Mouse (Mus musculus) kidney, postnatal 4 days (tissue): Measurements from ENCODE around the gene Mrpl51.
"Not testable (repeated sequence)": the region's sequence is repeated elsewhere in the genome, so short reads cannot be mapped to it uniquely, and the experiment has no call there.

Experiments used
- DNase-seq, 2 experiments: peaks; one replicate each; pipeline ENCODE4 v3.0.0; 2021; ENCODE audit warnings: mixed read lengths in 2 of 2

Gene Mrpl51

DNA sequence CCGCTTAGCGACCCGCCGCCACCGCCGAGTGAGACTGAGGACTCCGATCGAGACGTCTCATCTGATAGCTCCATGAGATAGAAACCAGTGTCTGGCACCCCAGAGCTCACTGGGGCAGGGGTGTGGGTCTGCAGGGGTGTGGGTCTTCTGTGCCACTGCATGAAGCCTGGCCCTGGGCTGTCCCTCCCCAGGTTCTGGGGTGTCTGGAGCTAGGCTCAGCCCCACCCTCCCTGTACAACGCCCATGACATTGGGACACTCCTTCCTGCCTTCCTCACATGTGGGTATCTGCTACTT is 31.1 kb upstream of the Mrpl51 start:
- no peak for DNase-seq

DNA sequence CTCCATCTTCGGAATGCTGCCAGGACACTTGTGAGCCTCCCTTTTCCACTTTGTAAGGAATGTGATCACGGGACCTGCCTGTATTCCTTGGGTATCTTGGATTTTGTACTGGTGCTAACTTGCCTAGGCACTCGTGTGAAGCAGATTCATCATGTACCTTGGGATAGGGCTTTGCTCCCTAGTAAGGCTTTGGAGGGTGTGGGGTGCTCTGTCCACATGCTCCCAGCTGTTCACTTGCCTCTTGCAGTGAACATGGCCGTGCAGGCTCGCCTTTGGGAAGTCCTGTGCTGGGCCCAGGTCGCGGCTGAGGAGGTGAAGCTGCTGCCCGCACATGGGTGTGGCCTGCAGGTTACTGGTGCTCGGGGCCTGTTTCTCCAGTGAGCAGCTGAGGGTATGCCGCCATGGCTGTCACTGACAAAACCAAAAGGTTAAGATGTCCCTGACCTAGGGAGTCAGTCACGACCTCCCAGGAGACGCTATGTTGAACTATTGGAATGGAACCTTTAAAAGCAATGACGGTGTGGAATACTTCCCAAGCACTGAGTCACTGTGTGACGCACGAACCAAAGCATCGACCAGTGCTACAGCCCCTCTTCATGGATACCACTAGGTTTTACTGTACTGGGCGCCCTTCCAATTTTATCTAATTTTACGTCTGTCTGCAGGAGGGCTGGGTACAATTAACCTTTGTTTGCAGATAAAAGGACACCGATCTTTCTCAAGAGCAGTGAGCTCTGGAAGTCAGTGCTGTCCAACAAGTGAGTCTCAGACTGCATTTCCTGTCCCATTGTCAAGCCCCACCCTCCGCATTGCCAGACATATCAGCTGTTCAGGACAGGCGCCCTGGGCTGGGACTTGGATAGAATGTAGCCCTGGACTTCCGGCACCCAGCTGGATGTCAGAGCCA is 30.5 kb upstream of the Mrpl51 start:
- DNase-seq, result peak; percentile 73 to 82

DNA sequence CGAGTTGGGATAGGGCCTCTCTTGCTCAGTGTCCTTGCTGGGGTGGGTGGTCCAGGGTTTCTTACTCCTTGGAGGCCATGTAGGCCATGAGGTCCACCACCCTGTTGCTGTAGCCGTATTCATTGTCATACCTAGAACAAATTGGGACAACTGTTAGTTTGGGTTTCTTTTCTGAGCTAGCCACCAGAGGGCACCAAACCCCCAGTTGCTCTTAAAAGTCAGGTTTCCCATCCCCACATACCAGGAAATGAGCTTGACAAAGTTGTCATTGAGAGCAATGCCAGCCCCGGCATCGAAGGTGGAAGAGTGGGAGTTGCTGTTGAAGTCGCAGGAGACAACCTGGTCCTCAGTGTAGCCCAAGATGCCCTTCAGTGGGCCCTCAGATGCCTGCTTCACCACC is 29.6 kb upstream of the Mrpl51 start:
- DNase-seq, result peak; percentile 82 to 84

DNA sequence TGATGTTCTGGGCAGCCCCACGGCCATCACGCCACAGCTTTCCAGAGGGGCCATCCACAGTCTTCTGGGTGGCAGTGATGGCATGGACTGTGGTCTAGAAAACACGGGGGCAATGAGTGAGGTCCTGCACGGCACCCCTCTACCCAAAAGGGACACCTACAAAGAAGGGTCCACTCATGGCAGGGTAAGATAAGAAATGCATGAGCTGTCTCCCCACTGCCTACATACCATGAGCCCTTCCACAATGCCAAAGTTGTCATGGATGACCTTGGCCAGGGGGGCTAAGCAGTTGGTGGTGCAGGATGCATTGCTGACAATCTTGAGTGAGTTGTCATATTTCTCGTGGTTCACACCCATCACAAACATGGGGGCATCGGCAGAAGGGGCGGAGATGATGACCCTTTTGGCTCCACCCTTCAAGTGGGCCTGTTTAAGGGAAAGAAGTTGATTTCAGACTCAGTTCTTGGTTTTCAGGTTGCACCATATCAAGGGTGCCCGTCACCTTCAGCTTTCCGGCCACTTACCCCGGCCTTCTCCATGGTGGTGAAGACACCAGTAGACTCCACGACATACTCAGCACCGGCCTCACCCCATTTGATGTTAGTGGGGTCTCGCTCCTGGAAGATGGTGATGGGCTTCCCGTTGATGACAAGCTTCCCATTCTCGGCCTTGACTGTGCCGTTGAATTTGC is 28.8 kb upstream of the Mrpl51 start:
- not testable (repeated sequence) for DNase-seq

DNA sequence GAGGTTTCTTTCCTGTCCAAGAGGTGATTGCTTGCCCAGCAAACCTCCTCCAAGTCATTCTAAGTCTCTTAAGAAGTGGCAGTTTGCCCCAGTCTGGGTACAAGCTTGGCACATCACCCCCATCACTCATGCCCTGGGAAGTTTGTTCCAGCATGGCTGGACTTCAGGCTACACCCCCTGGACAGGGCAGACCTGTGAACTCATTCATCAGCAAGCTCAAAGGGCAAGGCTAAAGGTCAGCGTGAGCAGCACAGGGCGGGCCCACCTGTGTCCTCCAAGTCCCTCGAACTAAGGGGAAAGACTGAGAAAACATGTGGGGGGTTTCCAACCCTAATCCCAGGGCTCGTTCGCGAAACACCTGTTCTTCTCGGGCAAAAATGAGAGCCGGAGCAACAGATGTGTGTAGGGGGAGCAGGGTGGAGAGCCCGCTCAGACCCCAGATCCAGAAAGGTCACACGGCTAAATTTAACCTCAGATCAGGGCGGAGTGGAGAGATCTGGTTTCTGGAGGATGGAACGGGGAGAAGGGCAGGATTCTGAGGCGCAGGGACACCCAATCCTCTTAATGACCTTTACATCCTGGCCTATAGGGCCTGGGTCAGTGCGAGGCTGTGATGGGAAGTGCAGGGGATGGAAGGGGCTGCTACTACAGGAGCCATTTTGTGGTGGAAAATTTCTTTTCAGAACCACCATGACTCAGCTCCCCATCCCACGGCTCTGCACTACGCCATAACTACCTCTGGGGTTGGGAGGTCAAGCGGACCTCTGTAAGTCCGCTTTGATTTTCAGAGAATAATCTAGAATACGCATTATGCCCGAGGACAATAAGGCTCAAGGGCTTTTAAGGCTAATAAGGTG is 27.6 kb upstream of the Mrpl51 start:
- DNase-seq, result peak in 1 of 2 experiments; percentile 57

DNA sequence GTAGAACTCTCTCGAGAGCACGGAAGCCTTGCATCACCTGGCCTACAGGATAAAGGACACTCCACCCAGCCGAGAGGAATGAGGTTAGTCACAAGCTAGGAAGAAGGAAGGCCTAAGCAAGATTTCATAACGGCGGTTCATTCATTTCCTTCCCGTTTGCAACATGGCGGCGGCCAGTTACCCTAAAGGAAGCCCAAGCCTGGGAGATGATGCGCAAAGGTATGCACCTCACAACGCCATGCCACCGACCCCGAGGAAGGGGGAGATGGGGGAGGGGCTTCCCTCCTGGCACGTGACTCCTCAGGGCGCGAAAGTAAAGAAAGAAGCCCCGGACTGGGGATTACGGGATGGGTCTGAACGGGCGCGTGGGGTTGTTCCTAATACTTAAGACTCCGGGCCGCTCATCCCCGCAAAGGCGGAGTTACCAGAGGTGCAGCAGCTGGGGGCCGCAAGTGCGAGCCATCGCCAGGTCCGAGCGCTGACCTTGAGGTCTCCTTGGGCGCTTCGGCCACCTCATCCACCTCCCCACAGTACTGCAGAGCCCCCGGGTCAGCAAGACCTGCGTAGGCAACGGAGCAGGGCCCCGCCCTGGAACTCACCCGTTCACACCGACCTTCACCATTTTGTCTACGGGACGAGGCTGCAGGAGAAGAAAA is 26.8 kb upstream of the Mrpl51 start:
- peak; percentile 76 to 88 for DNase-seq

DNA sequence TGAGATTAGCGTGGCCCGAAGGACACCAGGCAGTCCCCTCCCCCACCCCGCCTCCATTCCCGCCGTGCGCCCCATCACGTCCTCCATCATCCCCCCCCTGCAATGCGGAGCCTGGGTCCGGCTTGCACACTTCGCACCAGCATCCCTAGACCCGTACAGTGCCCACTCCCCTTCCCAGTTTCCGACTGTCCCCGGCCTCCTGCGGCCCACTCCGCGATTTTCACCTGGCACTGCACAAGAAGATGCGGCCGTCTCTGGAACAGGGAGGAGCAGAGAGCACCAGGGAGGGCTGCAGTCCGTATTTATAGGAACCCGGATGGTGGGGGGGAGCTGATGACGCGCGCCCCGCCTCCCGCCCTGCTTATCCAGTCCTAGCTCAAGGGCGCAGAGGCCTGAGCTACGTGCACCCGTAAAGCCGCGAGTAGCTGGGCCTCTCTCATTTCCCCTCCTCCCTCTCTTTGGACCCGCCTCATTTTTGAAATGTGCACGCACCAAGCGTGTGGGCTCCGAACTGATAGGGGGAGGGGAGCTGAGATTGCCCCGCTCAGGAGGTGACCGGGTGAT is 26.2 kb upstream of the Mrpl51 start:
- DNase-seq, result peak; percentile 97 to 98

DNA sequence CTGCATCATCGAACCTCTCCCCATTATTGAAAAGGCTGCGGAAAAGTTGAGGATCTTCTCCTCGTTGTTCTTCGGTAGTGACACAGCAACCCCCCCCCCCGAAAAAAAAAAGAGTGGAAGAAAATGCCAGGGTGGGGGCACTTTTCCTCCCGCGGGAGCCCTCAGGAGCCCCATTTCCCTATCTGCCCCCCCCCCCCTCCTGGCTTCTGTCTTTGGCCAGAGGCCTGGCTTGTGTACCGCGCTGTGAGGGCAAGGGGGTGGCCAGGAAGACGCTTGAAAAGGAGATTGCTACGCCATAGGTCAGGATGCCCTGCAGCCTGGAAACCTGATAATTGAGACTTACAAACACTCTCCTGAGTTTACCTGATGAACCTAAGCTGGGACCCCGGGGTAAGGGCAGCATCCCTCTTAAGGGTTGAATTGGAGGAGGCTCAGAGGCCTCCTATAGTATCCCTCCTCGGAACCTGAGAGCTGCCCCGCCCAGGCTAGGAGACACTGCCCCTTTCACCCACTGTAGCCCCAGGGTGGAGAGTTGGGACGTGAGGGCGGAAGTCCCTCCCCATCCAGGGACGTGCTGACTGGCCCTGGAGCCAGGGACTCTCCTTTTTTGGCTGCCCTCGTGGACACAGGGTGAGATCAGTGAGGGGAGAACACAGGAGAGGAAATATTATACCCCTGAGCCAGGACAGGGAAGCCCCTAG is 25.4 kb upstream of the Mrpl51 start, which contains the start of gene Gapdh:
TSS of gene Gapdh (minus strand) at position 417 of the 701 bp plus-strand sequence.
- DNase-seq, result peak; percentile 71 to 82

DNA sequence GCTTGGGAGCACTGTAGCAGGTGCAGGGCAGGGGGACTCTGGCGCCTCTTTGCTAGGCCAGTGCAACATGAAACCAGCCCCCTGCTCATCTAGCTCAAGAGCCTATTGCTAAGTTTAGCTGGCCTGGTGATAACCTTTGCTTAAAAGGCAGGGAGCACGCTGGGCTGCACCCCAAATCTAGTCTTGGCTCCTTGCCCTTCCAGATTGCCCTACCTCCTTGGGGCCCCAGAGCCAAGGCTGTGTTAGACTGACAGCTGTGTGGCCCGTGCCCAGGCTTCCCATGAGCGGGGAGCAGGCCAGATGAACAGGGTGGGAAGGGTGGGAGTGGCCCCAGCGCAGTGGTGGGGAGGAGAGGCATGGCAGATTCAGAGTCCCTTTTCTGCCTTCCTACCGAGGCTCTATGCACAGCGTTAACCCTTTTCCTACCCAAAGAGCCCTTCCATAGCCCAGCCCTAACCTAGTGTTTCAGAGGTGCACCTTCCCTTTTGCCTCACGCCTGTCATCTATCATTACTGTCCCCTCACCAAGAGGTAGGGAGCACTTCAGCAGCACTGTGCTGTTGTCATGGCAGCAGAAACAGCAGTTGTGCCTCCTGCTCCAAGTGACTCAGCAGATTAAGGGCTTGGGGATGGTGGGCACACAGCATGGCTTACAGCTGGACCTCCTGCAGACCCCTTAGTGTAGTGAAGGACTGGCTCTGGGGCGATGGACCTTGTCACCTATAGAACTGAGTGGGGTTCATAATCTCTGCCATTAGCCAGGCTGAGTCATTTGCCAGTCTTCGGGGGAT is 24.5 kb upstream of the Mrpl51 start:
- DNase-seq, result peak in 1 of 2 experiments; percentile 40

DNA sequence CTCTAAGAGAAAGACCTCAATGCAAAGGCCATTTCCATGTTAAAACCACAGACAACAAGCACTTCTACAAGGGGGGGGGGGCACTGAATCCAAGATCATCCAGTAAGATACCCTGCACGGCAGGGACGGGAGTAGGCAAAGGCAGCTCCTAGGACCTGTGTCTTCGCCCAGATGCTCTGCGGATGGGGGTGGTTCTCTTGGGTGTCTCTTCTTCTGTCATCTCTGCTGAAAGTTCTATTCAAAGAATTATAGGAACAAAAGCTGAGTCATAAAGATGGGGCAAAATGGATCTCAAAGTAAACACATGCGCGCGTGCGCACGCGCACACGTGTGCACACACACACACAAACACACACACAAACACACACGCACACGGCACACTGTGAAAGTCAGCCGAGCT is 23.5 kb upstream of the Mrpl51 start:
- DNase-seq, result no peak

DNA sequence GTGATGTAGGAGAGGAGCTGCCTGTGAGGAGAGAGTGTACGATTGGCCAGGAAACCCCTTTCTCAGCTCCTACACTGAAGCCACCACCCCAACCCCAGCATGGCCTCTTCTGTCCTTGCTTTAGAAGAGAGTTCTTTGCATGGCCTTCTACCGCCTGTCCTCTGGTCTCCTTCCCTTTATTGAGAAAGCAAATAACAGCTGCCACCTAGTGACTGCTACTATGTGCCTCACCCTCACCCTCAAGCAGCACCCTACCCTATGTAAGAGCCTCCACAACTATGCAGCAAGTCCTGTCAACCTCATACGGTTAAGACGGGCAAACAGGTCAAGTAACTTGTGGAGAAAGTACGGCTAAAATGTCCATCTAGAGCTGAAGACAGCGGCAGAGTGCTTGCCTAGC is 21.4 kb upstream of the Mrpl51 start:
- no peak for DNase-seq

DNA sequence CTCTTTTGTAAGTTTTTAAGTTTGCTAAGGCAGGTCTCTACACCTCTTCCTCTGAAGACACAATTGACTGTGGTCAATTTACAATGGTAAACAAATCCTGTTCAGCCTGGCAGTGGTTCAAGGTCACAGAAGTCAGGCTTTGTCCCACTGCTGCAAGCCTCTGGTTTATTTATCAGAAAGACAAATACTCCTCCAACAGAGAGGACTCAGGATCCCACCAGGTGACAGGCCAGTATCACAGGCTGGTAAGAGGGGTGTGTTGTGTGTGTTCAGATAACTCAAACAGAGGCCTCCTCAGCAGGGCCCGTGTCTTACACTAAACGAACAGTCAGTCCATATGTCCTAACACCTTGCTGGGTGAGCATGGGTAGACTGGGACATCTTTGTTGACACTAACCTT is 19.1 kb upstream of the Mrpl51 start:
- no peak for DNase-seq

DNA sequence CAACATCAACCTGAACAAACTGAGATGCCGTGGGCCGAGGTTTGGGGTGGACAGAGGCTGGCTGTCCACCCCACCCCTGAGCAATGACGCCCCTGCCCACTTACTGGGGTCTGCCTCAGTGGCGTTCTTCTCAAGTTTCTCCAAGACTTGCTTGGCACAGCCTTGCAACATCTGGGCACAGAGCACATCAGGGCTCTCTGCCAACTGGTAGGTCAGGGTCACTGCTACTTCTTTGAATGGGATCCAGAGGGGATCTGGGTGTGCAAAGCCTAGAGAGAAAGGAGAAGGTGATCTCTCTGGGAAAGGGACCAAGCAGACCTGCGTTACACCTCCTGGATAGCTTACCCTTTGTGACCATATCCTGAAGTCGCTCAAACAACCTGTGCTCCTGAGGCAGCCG is 18.3 kb upstream of the Mrpl51 start:
- DNase-seq, result no peak

DNA sequence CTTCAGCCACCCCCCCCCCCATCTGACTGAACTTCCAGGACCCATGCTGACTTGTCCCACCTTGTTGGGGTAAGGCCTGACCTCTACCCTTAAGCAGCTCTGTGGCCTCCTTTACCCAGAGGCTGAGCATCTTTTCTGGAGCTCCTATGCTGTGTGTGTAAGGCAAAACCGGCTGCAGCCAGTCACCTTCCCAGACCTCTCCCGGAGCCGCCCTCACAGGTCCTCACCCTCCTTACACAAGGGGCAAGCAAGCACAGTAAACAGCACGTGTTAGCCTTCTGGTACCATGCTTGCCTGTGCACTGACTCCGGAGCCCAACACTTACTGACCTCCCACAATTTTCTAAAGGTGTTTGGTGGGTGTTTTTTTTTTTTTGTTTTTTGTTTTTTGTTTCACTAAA is 16.1 kb upstream of the Mrpl51 start:
- DNase-seq, result no peak

DNA sequence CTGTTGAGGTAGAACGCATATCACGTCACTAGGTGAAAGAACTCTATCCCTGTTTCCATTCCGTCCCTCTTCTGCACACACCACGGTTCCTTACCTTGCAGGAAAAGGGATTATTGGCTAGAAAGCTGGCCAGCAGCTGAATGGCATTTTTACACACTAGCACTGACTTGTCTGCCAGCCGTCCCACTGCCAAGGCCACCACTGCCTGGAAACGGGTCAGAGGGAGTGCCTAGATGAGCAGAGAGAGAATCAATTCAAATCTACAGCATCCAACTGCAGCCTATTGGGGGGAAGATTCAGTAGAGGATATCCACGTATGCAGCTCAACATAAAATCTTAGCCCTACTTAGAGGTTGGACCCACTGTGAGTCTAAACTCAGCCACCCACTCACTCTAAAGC is 12.0 kb upstream of the Mrpl51 start:
- DNase-seq, result no peak

DNA sequence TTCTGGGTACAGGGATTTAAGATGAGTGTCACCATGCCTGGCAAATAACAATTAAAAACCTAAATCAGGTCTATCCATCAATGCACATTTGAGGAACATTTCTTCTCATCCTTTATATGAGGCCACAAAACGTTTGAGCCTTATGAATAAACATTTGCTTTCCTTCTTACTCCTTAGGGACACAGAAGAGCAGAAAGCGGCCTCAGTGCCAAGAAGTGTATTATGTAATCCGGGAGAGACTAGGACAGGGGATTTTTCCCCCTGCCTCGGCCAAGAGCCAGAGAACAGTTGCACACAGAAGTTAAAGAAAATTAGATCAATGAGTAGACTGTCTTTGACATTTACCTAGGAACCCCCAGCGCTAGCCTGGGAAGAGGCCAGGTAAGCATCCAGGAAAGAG is 9.5 kb upstream of the Mrpl51 start:
- no peak for DNase-seq

DNA sequence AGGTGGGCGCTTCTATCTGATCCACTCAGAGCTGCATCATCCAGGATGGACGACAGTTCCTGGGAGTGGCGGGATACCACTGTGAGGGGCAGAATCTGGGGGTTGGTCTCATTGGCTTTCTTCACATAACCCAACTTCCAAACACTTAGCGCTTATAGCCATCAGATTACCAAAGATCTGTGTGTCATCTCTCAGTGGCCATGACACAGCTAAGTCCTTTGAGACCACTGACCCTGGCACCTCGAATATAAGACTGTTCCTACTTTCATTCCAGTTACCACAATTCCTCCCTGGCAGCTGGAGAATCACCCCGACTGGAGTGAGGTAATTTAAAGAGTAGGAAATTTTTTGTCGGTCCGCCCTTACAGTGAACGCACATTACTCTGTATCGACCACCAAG is 5.4 kb upstream of the Mrpl51 start:
- no peak for DNase-seq

DNA sequence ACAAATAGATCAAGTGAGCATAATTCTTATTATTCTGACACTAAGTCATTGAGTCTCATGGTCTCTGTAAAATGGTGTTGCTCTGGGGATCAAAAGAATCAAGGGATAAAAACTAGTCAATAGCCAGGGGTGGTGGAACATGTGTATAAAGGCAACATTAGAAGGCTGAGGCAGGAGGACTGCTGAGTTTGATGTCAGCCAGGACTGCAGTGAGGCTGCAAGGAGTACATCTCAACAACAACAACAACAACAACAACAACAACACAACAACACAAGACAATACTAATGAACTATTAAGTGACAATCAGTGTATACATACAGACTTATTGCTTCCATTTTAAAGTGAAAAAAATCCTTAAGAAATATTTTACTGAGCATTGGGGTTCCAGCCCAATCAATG is 785 bp upstream of the Mrpl51 start:
- no peak for DNase-seq

DNA sequence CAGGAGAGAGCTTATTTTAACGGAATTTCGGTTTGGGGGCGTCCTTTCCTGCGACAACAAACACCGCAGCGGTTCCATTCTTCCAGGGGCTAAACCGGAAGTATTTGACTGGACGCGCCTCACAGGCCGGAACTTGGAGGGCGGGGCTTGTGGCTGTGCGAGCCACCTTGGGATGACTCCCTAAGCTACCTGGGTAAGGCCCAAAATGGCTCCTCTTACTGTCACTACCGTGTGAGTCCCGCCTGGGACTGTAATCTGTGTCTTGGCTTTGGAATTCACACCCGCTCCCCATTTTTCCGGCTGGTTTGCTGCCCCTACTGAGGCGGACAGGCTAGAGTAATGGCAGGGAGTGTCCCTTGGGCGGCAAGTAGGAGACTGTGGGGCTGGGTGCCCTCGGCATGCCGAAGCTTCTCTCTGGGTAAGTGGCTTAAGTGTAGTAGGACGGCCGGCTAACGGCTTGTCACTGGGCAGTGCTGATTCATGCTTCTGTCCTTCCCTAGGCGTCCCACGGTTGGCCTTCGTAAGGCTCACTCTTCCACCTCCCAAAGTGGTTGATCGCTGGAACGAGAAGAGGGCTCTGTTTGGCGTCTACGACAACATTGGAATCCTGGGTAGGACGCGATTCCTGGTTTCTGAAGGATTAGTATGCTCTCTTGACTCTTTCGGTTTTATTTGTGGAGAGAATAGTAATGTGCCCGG is 564 bp downstream of the Mrpl51 start:
- peak; percentile 95 to 97 for DNase-seq

DNA sequence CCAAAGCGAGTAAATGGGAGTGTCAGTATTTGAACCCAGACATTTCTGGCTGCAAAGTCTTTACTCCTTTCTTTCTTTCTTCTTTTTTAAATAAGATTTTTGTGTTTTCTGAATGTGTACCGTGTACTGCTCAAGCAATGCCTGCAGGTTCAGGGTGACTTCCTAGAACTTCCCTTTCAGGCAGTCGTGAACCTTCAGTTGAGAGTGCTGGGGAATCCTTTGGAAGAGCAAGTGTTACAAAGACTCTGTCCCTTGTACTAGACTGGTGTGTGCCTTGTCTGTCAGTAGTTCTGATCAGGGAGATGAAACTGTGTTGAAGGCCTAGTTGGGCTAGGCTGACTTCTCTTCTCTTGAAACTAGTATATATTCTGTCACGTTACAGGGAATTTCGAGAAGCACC is 1.2 kb downstream of the Mrpl51 start:
- DNase-seq, result no peak
